Mouse (Mus musculus) G1E (cell line): ENCODE data around the gene Rhod. TPM values are rescaled to one million over a fixed set of nuclear protein-coding genes. Genes with fewer than 3 reads are reported as not detected.

ENCODE experiments used
- ATAC-seq: 2 replicates; pipeline ENCODE4 v1.8.0; 2016; ENCODE audit warnings: mild to moderate bottlenecking; ENCODE audit not compliant: insufficient number of reproducible peaks, poor library complexity, low FRiP score, severe bottlenecking; ENCODE audit errors: extremely low read depth
- DNase-seq: peaks from one replicate; pipeline ENCODE4 v3.0.0; 2012; ENCODE audit warnings: low spot score
- H3K27me3 ChIP-seq: 2 replicates; pipeline ENCODE4 v1.6.1; 2012; ENCODE audit warnings: mild to moderate bottlenecking, low read length, inconsistent platforms; ENCODE audit not compliant: insufficient read depth
- H3K36me3 ChIP-seq: replicated peaks from 2 replicates; pipeline ENCODE3; 2012; ENCODE audit warnings: mild to moderate bottlenecking, inconsistent platforms
- H3K4me1 ChIP-seq: 2 replicates; pipeline ENCODE4 v1.6.1; 2012; ENCODE audit warnings: low read depth, low read length, inconsistent platforms, mixed read lengths; ENCODE audit not compliant: insufficient read depth
- H3K4me3 ChIP-seq: 2 replicates; pipeline ENCODE4 v1.5.1; 2012; ENCODE audit warnings: low read depth, mild to moderate bottlenecking, inconsistent platforms, low read length, moderate library complexity, mixed read lengths
- H3K9me3 ChIP-seq: replicated peaks from 2 replicates; pipeline ENCODE4 v1.6.1; 2012; ENCODE audit warnings: inconsistent platforms
- CTCF ChIP-seq: IDR thresholded peaks from 2 replicates; pipeline ENCODE4 v1.5.1; 2012; ENCODE audit warnings: low read depth, low read length, inconsistent platforms, mixed read lengths
- GATA1 ChIP-seq: IDR thresholded peaks from 2 replicates; pipeline ENCODE4 v1.6.1; 2012; ENCODE audit warnings: borderline replicate concordance, low read length, inconsistent platforms, mixed read lengths
- GATA2 ChIP-seq: IDR thresholded peaks from 2 replicates; pipeline ENCODE4 v1.6.1; 2012; ENCODE audit warnings: low read depth, low read length, inconsistent platforms, borderline replicate concordance
- POLR2AphosphoS5 ChIP-seq: IDR thresholded peaks from 2 replicates; pipeline ENCODE4 v1.6.1; 2012; ENCODE audit warnings: low read depth, low read length, inconsistent platforms; ENCODE audit not compliant: insufficient replicate concordance
- TAL1 ChIP-seq: conservative IDR thresholded peaks from 2 replicates; pipeline ENCODE4 v1.6.1; 2012; ENCODE audit warnings: low read depth, low read length, inconsistent platforms, mixed read lengths
- polyA plus RNA-seq: library from polyadenylated mRNA; stranded (reverse); fragments of >175 nt; gene quantifications from 2 replicates; pipeline ENCODE4 v1.2.3, GENCODE M21; 2012
- total RNA-seq, 2 experiments: library from RNA; stranded (forward) in 1 of 2; stranded (reverse) in 1 of 2; fragments of 200-1000 nt in 1 of 2; fragments of >200 nt in 1 of 2; fragmentation: Nextera tagmentation in 1 of 2; gene quantifications; 2 replicates each; pipeline ENCODE4 v1.2.3; 2014 to 2017

The Rhod gene
- total and polyA plus RNA-seq, 3 experiments: 1.6 to 6.0 (median 2.0) TPM

DNA sequence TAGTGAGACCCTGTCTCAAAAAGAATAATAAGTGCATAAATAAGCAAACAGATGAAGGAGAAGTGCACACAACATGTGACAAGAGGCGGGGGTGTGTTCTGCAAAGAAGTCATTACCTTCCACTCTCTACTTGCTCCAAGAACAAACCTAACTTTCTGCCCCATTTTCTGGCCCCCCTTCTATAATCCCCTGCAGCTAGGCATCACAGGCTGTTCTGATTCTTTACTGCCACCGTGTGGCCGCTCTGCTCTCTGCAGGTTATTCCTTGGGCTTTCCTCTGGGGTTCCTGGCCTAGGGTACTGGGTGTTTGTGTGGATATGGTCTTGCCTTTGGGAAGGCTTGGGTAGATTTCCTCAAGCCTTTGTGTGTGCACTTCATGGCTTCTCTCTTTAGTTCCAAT lies 3.2 kb upstream of the Rhod start:
- peaks cover 46% of the 10 kb centered on the region for H3K27me3 ChIP-seq
- no peak overlapping the region; the same call in 1 of the 2 replicates for H3K4me3 ChIP-seq
- H3K4me1 ChIP-seq: peaks cover 50% of the 10 kb centered on the region
- H3K36me3 ChIP-seq: no peaks in the 10 kb centered on the region
- ATAC-seq (no peak), DNase-seq (peak; percentile 66)
- TF ChIP-seq CTCF: peak; percentile 66
- TF ChIP-seq GATA2: no peak
- no peaks in the 10 kb centered on the region for H3K9me3 ChIP-seq

DNA sequence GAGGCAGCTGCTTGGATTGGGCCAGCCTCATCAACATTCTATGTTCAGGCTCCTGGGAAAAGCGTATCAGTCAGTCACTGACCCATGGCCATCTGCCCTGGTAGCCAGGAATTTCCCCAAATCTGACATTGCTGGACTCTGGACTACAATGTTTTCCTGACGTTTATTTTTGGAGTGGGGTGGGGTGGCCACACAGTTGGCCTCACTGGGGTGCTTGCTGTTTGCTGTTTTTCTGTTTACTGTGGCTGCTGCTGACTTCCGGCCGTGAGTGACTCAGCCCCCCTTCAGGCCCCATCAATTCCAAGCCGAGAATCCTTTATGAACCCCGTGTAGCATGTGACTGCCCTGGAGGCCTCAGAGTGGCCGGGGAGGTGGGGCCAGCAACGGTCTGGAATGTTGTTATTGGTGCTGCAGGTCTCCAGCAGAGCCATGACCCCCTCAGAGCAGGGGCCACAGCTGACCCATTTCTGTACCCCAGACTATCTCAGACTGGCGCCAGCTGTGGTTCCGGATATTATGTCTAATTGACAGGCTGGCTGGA lies 2.5 kb upstream of the Rhod start:
- H3K4me1 ChIP-seq: peaks cover 50% of the 10 kb centered on the region
- H3K4me3 ChIP-seq: peak overlapping the region; percentile 41; the same call in 1 of the 2 replicates
- DNase-seq (peak; percentile 47), ATAC-seq (peak; percentile 67)
- no peaks in the 10 kb centered on the region for H3K9me3 ChIP-seq
- no peak for TF ChIP-seq TAL1
- TF ChIP-seq GATA1: no peak
- no peak for TF ChIP-seq CTCF
- no peak for TF ChIP-seq POLR2AphosphoS5
- TF ChIP-seq GATA2: no peak
- no peaks in the 10 kb centered on the region for H3K36me3 ChIP-seq
- H3K27me3 ChIP-seq: peaks cover 43% of the 10 kb centered on the region

DNA sequence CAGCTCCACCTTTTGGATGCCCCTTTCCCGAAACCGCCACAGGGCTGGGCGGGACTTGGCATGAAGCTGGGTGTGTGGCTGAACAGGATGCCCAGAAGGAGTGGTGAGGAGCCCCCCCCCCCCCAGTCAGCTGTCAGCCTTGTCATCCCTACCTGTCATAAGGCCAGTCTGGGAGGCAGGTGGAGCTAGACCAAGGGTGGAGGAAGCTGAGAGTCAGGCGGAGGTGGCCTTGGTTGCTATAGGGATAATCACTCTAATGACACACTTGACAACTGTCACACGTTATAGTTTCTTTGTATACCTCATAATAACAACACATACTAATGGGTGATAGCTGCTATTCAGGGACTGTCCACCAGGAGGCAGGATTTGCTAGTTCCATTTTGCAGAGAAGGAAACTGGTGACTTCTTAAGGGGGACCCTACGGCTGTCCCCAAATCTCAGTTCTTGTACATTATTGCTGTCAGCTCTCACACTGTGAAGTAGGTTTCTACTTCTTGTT lies 1.9 kb upstream of the Rhod start:
- TF ChIP-seq CTCF (peak; percentile 82), GATA1 (no peak)
- no peak overlapping the region for H3K4me3 ChIP-seq
- H3K27me3 ChIP-seq: peaks cover 40% of the 10 kb centered on the region
- no peaks in the 10 kb centered on the region for H3K9me3 ChIP-seq
- DNase-seq: peak; percentile 40
- no peak for ATAC-seq
- H3K4me1 ChIP-seq: peaks cover 50% of the 10 kb centered on the region
- no peaks in the 10 kb centered on the region for H3K36me3 ChIP-seq

DNA sequence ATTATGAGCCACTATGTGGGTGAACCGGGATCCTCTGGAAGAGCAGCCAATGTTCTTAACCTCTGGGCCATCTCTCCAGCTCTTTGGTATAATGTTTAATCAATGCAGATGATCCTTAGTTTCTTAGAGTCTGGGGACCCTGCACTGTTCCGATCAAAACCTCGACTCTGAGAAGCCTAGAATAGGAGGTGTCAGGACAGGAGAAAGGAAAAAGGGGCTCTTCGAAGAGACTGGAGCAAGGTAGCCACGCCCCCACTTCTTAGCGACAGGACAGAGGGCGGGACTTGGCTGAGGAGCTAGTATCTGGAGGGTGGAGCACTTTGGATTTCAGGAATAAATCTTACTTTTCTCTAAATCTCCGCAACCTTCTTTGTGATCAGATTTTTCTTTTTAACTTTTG lies 990 bp upstream of the Rhod start:
- Histone ChIP-seq H3K36me3 (no peaks in the 10 kb centered on the region), H3K27me3 (peaks cover 36% of the 10 kb centered on the region), H3K4me3 (peak overlapping the region; percentile 69; the same call in 1 of the 2 replicates), H3K9me3 (no peaks in the 10 kb centered on the region), H3K4me1 (peaks cover 50% of the 10 kb centered on the region)
- DNase-seq: no peak
- no peak for TF ChIP-seq CTCF
- TF ChIP-seq GATA1: no peak
- TF ChIP-seq POLR2AphosphoS5: no peak
- TF ChIP-seq GATA2: no peak
- no peak for TF ChIP-seq TAL1
- ATAC-seq: no peak

DNA sequence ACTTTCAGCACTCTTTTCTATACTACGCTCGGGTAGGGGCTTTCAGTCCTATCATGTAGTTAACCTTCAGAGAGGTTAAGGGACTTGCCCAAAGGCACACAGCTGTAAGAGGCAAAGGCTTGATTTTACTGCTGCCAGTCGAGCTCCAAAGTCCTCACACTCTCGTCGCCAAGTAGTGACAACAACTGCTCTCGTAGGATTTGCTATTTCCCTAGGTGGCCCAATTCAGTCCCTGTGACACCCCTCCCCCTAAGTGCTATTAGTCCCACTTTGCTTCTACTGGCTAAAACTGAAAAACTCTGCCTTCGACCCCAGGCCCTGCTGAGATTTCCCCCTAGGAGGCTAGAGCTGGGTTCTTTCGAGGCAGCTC lies 456 bp downstream of the Rhod start:
- no peak for TF ChIP-seq GATA2
- no peak for TF ChIP-seq GATA1
- no peak for TF ChIP-seq POLR2AphosphoS5
- TF ChIP-seq CTCF: no peak
- peak overlapping the region; percentile 69 for H3K4me3 ChIP-seq
- ATAC-seq (no peak), DNase-seq (no peak)
- peaks cover 28% of the 10 kb centered on the region for H3K27me3 ChIP-seq
- H3K36me3 ChIP-seq: no peaks in the 10 kb centered on the region
- H3K4me1 ChIP-seq: peaks cover 50% of the 10 kb centered on the region
- no peaks in the 10 kb centered on the region for H3K9me3 ChIP-seq

DNA sequence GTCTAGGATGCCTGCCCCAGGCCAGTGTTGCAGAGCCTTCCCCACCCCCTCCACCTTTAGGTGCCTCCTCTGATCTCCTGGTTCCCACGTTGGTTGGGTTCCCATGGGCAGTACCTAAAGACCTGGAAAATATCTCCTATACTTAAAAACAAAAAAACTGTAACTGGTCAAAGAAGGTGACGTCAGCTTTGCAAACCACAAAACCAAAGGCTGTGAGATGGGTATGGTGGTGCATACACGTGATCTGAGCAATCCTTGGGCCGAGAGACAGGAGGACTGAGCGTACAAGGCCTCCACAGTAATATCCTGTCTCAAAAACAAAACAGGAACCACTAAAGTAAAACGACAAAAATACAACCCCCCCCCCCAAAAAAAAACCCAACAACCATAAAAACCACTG lies 1.3 kb downstream of the Rhod start:
- Histone ChIP-seq H3K27me3 (peaks cover 26% of the 10 kb centered on the region), H3K4me3 (no peak overlapping the region), H3K4me1 (peaks cover 50% of the 10 kb centered on the region), H3K9me3 (no peaks in the 10 kb centered on the region), H3K36me3 (no peaks in the 10 kb centered on the region)
- TF ChIP-seq POLR2AphosphoS5: no peak
- no peak for TF ChIP-seq GATA2
- TF ChIP-seq CTCF: no peak
- no peak for TF ChIP-seq TAL1
- TF ChIP-seq GATA1: no peak
- DNase-seq: no peak
- ATAC-seq: no peak

DNA sequence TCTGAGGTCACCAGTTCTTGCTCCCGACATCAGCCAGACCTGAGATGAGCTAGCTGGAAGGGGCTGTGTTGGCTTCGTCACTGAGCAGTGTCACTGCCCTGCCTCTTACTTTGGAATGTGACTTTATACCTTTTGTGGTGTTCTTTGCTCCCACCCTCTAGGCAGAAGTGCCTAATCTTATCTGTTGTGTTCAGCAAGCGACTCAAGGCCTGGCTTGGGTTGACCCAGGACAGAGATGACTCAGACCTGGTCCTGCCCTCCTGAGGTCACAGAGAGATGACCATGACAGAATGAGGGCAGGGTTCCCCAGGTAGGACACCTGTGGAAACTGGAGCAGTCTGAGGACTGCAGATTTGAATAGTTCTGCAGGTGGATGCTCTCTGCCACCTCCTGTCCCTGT lies 3.0 kb downstream of the Rhod start:
- DNase-seq (no peak), ATAC-seq (no peak)
- Histone ChIP-seq H3K4me3 (no peak overlapping the region), H3K36me3 (no peaks in the 10 kb centered on the region), H3K4me1 (peaks cover 38% of the 10 kb centered on the region), H3K27me3 (peaks cover 33% of the 10 kb centered on the region), H3K9me3 (no peaks in the 10 kb centered on the region)
- no peak for TF ChIP-seq CTCF
- no peak for TF ChIP-seq GATA1
- no peak for TF ChIP-seq GATA2
- TF ChIP-seq TAL1: no peak
- TF ChIP-seq POLR2AphosphoS5: no peak
